Mouse (Mus musculus): ENCODE data around the gene Hdgfl2.
"Not testable (repeated sequence)": the region's sequence is repeated elsewhere in the genome, so short reads cannot be mapped to it uniquely, and the experiment has no call there.

Hdgfl2 gene

GRCm38 (mm10) chr17:56103465-56104285 lies 24.2 kb downstream of the Hdgfl2 start:
- no peak for DNase-seq (ENCODE audit: low read depth, low spot score)

GRCm38 (mm10) chr17:56104821-56105220 lies 25.4 kb downstream of the Hdgfl2 start:
- DNase-seq (ENCODE audit: low read depth, low spot score), result not testable (repeated sequence)

GRCm38 (mm10) chr17:56106436-56106835 lies 27.0 kb downstream of the Hdgfl2 start:
- DNase-seq (ENCODE audit: low read depth, low spot score), result not testable (repeated sequence)

GRCm38 (mm10) chr17:56106981-56107380 lies 27.5 kb downstream of the Hdgfl2 start:
- no peak for DNase-seq (ENCODE audit: low read depth, low spot score)

GRCm38 (mm10) chr17:56107736-56108135 lies 28.3 kb downstream of the Hdgfl2 start:
- no peak for DNase-seq (ENCODE audit: low read depth, low spot score)

GRCm38 (mm10) chr17:56108334-56109044 lies 29.1 kb downstream of the Hdgfl2 start:
- no peak for DNase-seq (ENCODE audit: low read depth, low spot score)

- no peak for DNase-seq (ENCODE audit: low read depth, low spot score)
These were observed 30.0 kb downstream of the Hdgfl2 start, which contains the start of gene Plin4 for GRCm38 (mm10) chr17:56109219-56110051. Gene Plin4, minus strand, starts transcription at chr17:56109803.

- no peak for DNase-seq (ENCODE audit: low read depth, low spot score)
These were observed 31.1 kb downstream of the Hdgfl2 start for GRCm38 (mm10) chr17:56110571-56110970.

GRCm38 (mm10) chr17:56111021-56111420 lies 31.6 kb downstream of the Hdgfl2 start:
- DNase-seq (ENCODE audit: low read depth, low spot score), result no peak

- DNase-seq (ENCODE audit: low read depth, low spot score), result no peak
These were observed 32.4 kb downstream of the Hdgfl2 start for GRCm38 (mm10) chr17:56111864-56112263.

- DNase-seq (ENCODE audit: low read depth, low spot score), result no peak
These were observed 33.3 kb downstream of the Hdgfl2 start for GRCm38 (mm10) chr17:56112743-56113142.

- DNase-seq (ENCODE audit: low read depth, low spot score), result no peak
These were observed 36.8 kb downstream of the Hdgfl2 start for GRCm38 (mm10) chr17:56116193-56116592.

- no peak for DNase-seq (ENCODE audit: low read depth, low spot score)
These were observed 37.8 kb downstream of the Hdgfl2 start, which contains the start of gene Plin5 for GRCm38 (mm10) chr17:56117251-56117710. Gene Plin5, minus strand, starts transcription at chr17:56117596.

- no peak for DNase-seq (ENCODE audit: low read depth, low spot score)
These were observed 40.0 kb downstream of the Hdgfl2 start for GRCm38 (mm10) chr17:56119431-56119830.

- no peak for DNase-seq (ENCODE audit: low read depth, low spot score)
These were observed 40.8 kb downstream of the Hdgfl2 start for GRCm38 (mm10) chr17:56119981-56120880.

GRCm38 (mm10) chr17:56121826-56122225 lies 42.4 kb downstream of the Hdgfl2 start, which contains the start of gene Lrg1:
Gene Lrg1, minus strand, starts transcription at chr17:56122001.
- no peak for DNase-seq (ENCODE audit: low read depth, low spot score)

GRCm38 (mm10) chr17:56123161-56123560 lies 43.7 kb downstream of the Hdgfl2 start:
- DNase-seq (ENCODE audit: low read depth, low spot score), result no peak

- DNase-seq (ENCODE audit: low read depth, low spot score), result no peak
These were observed 44.4 kb downstream of the Hdgfl2 start for GRCm38 (mm10) chr17:56123681-56124340.

- DNase-seq (ENCODE audit: low read depth, low spot score), result no peak
These were observed 45.2 kb downstream of the Hdgfl2 start for GRCm38 (mm10) chr17:56124377-56125275.

All from brain, embryonic 18.5 days (tissue).